Mouse (Mus musculus) lung, postnatal 0 days (tissue): ENCODE measurements at regions not wholly inside any gene's neighbourhood (a gene's known extent, or its start where the extent isn't known, plus 50 kb on each side); places are given as distances from the start of the nearest gene placed in this dataset.
"Not testable (repeated sequence)": the region's sequence is repeated elsewhere in the genome, so short reads cannot be mapped to it uniquely, and the experiment has no call there.

Source experiments
- ATAC-seq: fragments of 200-750 bp; cut with Nextera tagmentation; 2 replicates; pipeline ENCODE4 v1.8.0; 2017; ENCODE audit warnings: moderate library complexity
- DNase-seq: peaks from one replicate; pipeline ENCODE4 v3.0.0-alpha.2; 2016; ENCODE audit warnings: low spot score
- H3K27ac ChIP-seq: fragments of 300-500 bp; sonication (generic); 2 replicates; pipeline ENCODE4 v1.5.1; 2014; ENCODE audit warnings: antibody characterized with exemption, mild to moderate bottlenecking, low read length, mixed read lengths
- H3K27me3 ChIP-seq: fragments of 300-500 bp; sonication (generic); replicated peaks from 2 replicates; pipeline ENCODE4 v1.6.1; 2014; ENCODE audit warnings: low read length, mixed read lengths; ENCODE audit not compliant: insufficient read depth
- H3K36me3 ChIP-seq: fragments of 300-500 bp; sonication (generic); 2 replicates; pipeline ENCODE4 v1.6.1; 2014; ENCODE audit warnings: low read length, mixed read lengths; ENCODE audit not compliant: insufficient read depth
- H3K4me1 ChIP-seq: fragments of 300-500 bp; sonication (generic); 2 replicates; pipeline ENCODE4 v1.6.1; 2014; ENCODE audit warnings: antibody characterized with exemption, low read depth, low read length, mixed read lengths; ENCODE audit not compliant: insufficient read depth
- H3K4me2 ChIP-seq: fragments of 300-500 bp; sonication (generic); replicated peaks from 2 replicates; pipeline ENCODE4 v1.6.1; 2014; ENCODE audit warnings: low read depth, mild to moderate bottlenecking, low read length, moderate library complexity, mixed read lengths
- H3K4me3 ChIP-seq: fragments of 300-500 bp; sonication (generic); 2 replicates; pipeline ENCODE4 v1.5.1; 2014; ENCODE audit warnings: low read depth, low read length
- H3K9ac ChIP-seq: fragments of 300-500 bp; sonication (generic); replicated peaks from 2 replicates; pipeline ENCODE4 v1.6.1; 2014; ENCODE audit warnings: low read depth, mild to moderate bottlenecking
- H3K9me3 ChIP-seq: fragments of 300-500 bp; sonication (generic); 2 replicates; pipeline ENCODE4 v1.6.1; 2016; ENCODE audit warnings: low read length, mixed read lengths
- CTCF ChIP-seq: IDR thresholded peaks from 2 replicates; pipeline ENCODE4 v1.5.1; 2016; ENCODE audit warnings: antibody characterized with exemption, mild to moderate bottlenecking
- EP300 ChIP-seq: IDR thresholded peaks from 2 replicates; pipeline ENCODE4 v1.6.1; 2016; ENCODE audit warnings: antibody characterized with exemption, mild to moderate bottlenecking, control low read depth
- WGBS: fragments of 180-500 bp; shearing (Covaris S2); extraction: QIAGEN DNeasy Blood & Tissue Kit; methylation state at CpG from one replicate; pipeline ENCODE4 v1.1.7; 2014; 5-methylcytosine and 5-hydroxymethylcytosine counted together

DNA sequence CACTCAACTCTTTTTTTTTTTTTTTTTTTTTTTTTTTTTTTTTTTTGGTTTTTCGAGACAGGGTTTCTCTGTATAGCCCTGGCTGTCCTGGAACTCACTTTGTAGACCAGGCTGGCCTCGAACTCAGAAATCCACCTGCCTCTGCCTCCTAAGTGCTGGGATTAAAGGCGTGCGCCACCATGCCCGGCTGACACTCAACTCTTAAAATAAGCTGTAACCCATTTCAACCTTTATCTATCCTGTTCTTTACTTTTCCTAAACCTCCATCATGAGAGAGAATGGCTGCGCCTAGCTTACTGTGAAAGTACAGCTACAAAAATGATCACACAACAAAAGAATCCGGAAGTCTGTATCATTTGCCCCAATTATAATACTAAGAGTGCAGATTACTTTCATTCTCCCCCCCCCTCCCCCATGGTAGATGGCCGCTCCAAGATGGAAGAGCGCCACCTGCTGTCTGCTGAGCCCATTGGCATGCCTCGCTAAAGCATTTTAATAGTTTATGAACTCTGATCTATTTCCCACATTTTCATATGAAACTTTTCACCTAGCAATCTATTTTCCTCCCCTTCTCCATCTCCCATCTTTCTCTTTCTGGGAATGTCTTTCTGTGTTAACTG is 89.2 kb upstream of the Enpep start:
- peak; percentile 90 for TF ChIP-seq CTCF
- not testable (repeated sequence) for H3K9me3 ChIP-seq, H3K4me1 ChIP-seq, H3K4me3 ChIP-seq, H3K9ac ChIP-seq, H3K27ac ChIP-seq, H3K36me3 ChIP-seq, H3K4me2 ChIP-seq, H3K27me3 ChIP-seq
- 40% methylated on average over 9 of the region's 10 CpGs for WGBS
- ATAC-seq (peak; percentile 66), DNase-seq (peak; percentile 83)

DNA sequence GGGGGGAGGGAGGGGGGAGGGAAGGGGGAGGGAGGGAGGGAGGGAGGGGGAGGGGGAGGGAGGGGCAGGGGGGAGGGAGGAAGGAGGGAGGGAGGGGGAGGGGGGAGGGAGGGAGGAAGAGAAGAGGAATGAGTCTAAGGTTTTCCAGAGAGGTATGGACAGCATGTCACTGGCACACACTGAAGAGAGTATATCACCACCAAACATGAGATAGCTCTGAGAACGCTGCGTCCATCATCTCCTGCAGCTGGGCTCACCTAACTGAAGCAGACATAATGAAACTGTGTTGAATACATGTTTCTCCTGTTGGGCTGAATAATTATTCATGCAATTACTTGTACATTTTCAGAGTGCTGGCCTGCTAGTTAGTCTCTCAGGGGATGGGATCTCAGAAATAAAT is 96.2 kb upstream of the Enpep start:
- Histone ChIP-seq H3K4me1 (no peaks in the 10 kb centered on the region), H3K27me3 (no peaks in the 10 kb centered on the region), H3K4me3 (no peak overlapping the region), H3K4me2 (no peak overlapping the region), H3K9ac (no peak overlapping the region), H3K36me3 (no peaks in the 10 kb centered on the region), H3K27ac (no peak overlapping the region), H3K9me3 (no peaks in the 10 kb centered on the region)
- WGBS, result 69% methylated on average over 2 of the region's 2 CpGs
- TF ChIP-seq CTCF (no peak), EP300 (no peak)
- ATAC-seq (no peak), DNase-seq (no peak)

DNA sequence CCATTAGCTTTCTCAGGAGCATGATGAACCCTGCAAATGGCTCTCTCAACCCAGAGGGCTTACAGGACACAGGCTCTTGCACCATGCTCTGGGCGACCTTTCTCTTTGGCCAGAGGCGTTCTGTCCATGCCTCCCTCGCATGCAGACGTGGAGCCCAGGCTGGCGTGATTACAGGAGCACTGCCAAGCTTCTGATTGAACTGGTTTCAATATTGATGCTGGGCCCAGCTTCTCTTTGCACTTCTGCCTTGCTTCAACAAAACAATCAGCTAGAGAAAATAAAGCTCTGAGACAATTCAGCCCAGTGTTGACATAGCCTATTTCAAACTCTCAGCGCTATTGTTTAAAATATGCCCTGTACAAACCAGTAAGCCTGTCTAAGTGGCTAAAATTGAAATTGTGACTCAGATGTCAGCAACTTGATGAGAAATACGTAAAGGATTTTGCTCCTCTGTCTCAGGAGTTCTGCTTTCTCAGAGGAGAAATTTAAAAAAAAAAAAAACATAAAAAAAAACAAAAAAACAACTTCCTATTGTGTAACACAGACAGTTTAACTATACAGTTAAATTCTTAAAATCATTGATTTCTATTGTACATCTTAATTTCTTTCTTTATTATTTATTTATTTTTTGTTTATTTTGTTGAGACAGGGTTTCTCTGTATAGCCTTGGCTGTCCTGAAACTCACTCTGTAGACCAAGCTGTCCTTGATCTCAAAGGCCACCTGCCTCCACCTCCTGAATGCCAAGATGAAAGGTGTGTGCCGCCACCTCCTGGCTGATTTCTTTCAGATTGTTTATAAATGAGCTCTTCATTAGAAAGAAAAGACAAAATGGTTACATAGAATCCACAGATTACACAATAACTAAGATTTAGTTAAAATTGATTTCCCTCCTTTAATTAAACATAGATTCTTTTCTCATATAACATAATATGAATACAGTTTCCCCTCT is 96.9 kb upstream of the Enpep start:
- no peaks in the 10 kb centered on the region for H3K27me3 ChIP-seq
- ATAC-seq, result no peak

DNA sequence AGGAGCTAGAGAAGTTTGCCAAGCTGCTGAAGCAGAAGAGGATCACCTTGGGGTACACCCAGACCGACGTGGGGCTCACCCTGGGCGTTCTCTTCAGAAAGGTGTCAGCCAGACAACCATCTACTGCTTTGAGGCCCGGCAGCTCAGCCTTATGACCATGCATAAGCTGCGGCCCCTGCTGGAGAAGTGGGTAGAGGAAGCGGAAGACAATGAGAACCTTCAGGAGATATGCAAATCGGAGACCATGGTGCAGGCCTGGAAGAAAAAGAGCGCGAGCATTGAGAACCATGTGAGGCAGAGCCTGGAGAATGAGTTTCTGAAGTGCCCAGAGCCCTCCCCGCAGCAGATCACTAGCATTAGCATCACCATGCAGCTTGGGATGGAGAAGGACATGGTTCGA is 98.1 kb upstream of the Elovl6 start:
- Histone ChIP-seq H3K9ac (no peak overlapping the region), H3K4me2 (no peak overlapping the region), H3K4me3 (no peak overlapping the region), H3K9me3 (no peaks in the 10 kb centered on the region), H3K4me1 (no peaks in the 10 kb centered on the region), H3K27me3 (no peaks in the 10 kb centered on the region), H3K36me3 (no peaks in the 10 kb centered on the region), H3K27ac (no peak overlapping the region)
- no peak for DNase-seq
- ATAC-seq, result no peak
- WGBS, result 55% methylated on average over 11 of the region's 11 CpGs
- TF ChIP-seq EP300, result no peak
- no peak for TF ChIP-seq CTCF

More for the DNA sequence above, 96.9 kb upstream of the Enpep start:
- Histone ChIP-seq H3K9ac (no peak overlapping the region), H3K4me3 (no peak overlapping the region), H3K4me2 (no peak overlapping the region), H3K36me3 (no peaks in the 10 kb centered on the region), H3K27ac (no peak overlapping the region), H3K4me1 (no peaks in the 10 kb centered on the region), H3K9me3 (no peaks in the 10 kb centered on the region)
- 41% methylated on average over 8 of the region's 8 CpGs for WGBS
- peak; percentile 11 for DNase-seq
- TF ChIP-seq CTCF (peak; percentile 28; the same call in 1 of the 2 replicates), EP300 (no peak)

DNA sequence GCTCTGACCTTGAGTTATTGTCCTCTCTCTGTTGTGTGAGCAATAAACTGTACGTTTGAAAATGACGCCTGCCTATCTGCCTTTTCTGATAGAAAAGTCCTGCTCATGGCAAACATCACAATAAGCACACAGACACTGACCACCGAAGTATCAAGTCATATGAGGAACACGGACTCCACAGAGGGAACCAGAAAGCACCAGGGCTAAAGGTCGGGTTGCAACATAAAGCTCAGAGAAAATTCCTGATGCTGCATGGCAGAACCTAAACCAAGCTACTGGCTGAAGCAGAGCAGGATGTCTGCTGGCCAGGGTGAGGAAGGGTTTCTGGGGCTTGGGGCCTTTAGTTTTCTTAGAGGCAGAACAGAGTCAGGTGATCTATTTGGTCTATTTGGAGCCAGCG is 94.5 kb upstream of the Elovl6 start:
- Histone ChIP-seq H3K36me3 (no peaks in the 10 kb centered on the region), H3K9me3 (no peaks in the 10 kb centered on the region), H3K9ac (no peak overlapping the region), H3K4me1 (no peaks in the 10 kb centered on the region), H3K27me3 (no peaks in the 10 kb centered on the region), H3K4me2 (no peak overlapping the region), H3K27ac (no peak overlapping the region), H3K4me3 (no peak overlapping the region)
- DNase-seq, result no peak
- no peak for ATAC-seq
- TF ChIP-seq EP300 (no peak), CTCF (no peak)
- WGBS, result 75% methylated on average over 6 of the region's 6 CpGs

DNA sequence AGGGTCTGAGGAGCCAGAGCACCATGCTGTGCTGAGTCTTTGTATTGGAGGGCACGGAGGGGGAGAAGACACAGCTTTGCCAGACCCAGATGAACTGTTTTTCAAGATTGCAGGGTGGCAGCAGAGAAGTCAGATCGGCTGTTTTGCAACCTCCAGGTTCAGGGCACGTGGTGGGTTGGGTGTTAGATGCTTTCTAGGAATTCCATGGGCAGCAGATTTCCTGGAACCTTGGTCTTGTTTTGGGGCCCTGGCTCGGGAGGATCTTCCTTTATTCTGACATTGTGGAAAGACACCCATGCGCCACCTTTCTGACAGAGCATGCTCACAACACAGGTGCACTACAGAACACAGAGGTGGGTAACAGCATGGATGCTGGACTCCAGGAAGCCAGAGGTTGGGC is 89.4 kb upstream of the Elovl6 start:
- H3K36me3 ChIP-seq, result no peaks in the 10 kb centered on the region
- H3K27me3 ChIP-seq, result no peaks in the 10 kb centered on the region
- TF ChIP-seq CTCF (no peak), EP300 (no peak)
- no peak overlapping the region for H3K9ac ChIP-seq
- no peaks in the 10 kb centered on the region for H3K4me1 ChIP-seq
- DNase-seq (no peak), ATAC-seq (no peak)
- H3K4me3 ChIP-seq, result no peak overlapping the region
- 79% methylated on average over 5 of the region's 5 CpGs for WGBS
- H3K9me3 ChIP-seq, result no peaks in the 10 kb centered on the region
- H3K27ac ChIP-seq, result no peak overlapping the region
- no peak overlapping the region for H3K4me2 ChIP-seq
